Mouse (Mus musculus) spleen, adult 2 months (tissue): ENCODE results near the gene Smyd5.

Source experiments
- CTCF ChIP-seq: fragments of 200-500 bp; IDR thresholded peaks from 2 replicates; pipeline ENCODE4 v1.5.1; 2011; ENCODE audit warnings: mild to moderate bottlenecking, inconsistent platforms; ENCODE audit not compliant: insufficient read depth, insufficient read length, insufficient replicate concordance; ENCODE audit errors: extremely low read depth
- POLR2A ChIP-seq: fragments of 200-500 bp; IDR thresholded peaks from 2 replicates; pipeline ENCODE4 v1.6.1; 2011; ENCODE audit warnings: low read depth, low read length, inconsistent platforms

GRCm38 (mm10) chr6:85409003-85409402, 22.8 kb upstream of the Smyd5 start:
- TF ChIP-seq CTCF (no peak), POLR2A (no peak)
